ENCODE assay signal across 26 mouse cellular contexts in genomic region chr15:8842129-8842528, GRCm38 (mm10).
A peak's percentile ranks its signal among the peaks of the same experiment; 100 is the strongest.
DNase-seq lines count a peak whose midpoint lies in the region; ATAC-seq and TF ChIP-seq lines count a peak whose summit lies in the region.
"Had no signal": no experiment of that assay in that cellular context is flagged by ENCODE, and none has a peak within 500 bp of the region (broad histone marks: within the 10 kb centered on the region; RNA-seq: fewer than 3 reads in every experiment).

No protein-coding gene starts in this region.

- no peak overlapping the region for H3K27ac ChIP-seq in midbrain, embryonic 11.5 days (ENCODE audit: low read depth, low read length)
- H3K27ac ChIP-seq in midbrain, postnatal 0 days (ENCODE audit: low read depth, low read length): no peak overlapping the region
- H3K27ac ChIP-seq in limb, embryonic 10.5 days: no peak overlapping the region
- H3K27ac ChIP-seq: embryonic facial prominence, embryonic 12.5 days; forebrain, embryonic 12.5 days; forebrain, embryonic 15.5 days; heart, embryonic 15.5 days; hindbrain, embryonic 14.5 days; hindbrain, postnatal 0 days had no signal

- no peak for ATAC-seq in midbrain, embryonic 11.5 days (ENCODE audit: low FRiP score)
- no peak for ATAC-seq in midbrain, postnatal 0 days (ENCODE audit: low FRiP score)
- no peak for ATAC-seq in megakaryocyte progenitor cell, adult 5-6 weeks (replicated peaks; ENCODE audit: poor library complexity)
- ATAC-seq: forebrain, embryonic 15.5 days; hindbrain, postnatal 0 days; inflammation-experienced regulatory T-cells, adult 6 months; intestine, embryonic 16.5 days had no signal

- no peak overlapping the region for H3K9ac ChIP-seq in midbrain, embryonic 11.5 days (ENCODE audit: low read length)
- no peak overlapping the region for H3K9ac ChIP-seq in midbrain, postnatal 0 days (replicated peaks; ENCODE audit: low read length, poor library complexity, severe bottlenecking)
- H3K9ac ChIP-seq: embryonic facial prominence, embryonic 12.5 days; forebrain, embryonic 12.5 days; forebrain, embryonic 15.5 days; heart, embryonic 12.5 days; heart, embryonic 15.5 days; hindbrain, embryonic 14.5 days had no signal

- no peak overlapping the region for H3K4me3 ChIP-seq in midbrain, embryonic 11.5 days (ENCODE audit: low read depth, low read length)
- H3K4me3 ChIP-seq in midbrain, postnatal 0 days (ENCODE audit: low read depth, low read length): no peak overlapping the region
- no peak overlapping the region for H3K4me3 ChIP-seq in limb, embryonic 10.5 days
- H3K4me3 ChIP-seq: embryonic facial prominence, embryonic 12.5 days; erythroblast, embryonic 14.5 days; forebrain, embryonic 12.5 days; forebrain, embryonic 15.5 days; heart, embryonic 12.5 days; heart, embryonic 15.5 days had no signal

- WGBS in midbrain, embryonic 11.5 days: 52% methylated on average over 9 of the region's 9 CpGs
- WGBS in midbrain, postnatal 0 days: 51% methylated on average over 9 of the region's 9 CpGs
- 26% methylated on average over 9 of the region's 9 CpGs for WGBS in limb, embryonic 10.5 days

- no peaks in the 10 kb centered on the region for H3K9me3 ChIP-seq in midbrain, embryonic 11.5 days (ENCODE audit: control insufficient read depth, low read length)
- no peaks in the 10 kb centered on the region for H3K9me3 ChIP-seq in midbrain, postnatal 0 days (ENCODE audit: low read length)
- no peaks in the 10 kb centered on the region for H3K9me3 ChIP-seq in limb, embryonic 10.5 days (replicated peaks)
- H3K9me3 ChIP-seq: embryonic facial prominence, embryonic 12.5 days; forebrain, embryonic 12.5 days; forebrain, embryonic 15.5 days; heart, embryonic 12.5 days; heart, embryonic 15.5 days had no signal

- peak; percentile 42 for DNase-seq in embryo, embryonic 10 days (ENCODE audit: low spot score)
- no peak for DNase-seq in embryo, embryonic 10.5 days (ENCODE audit: low spot score)
- peak; percentile 80 for DNase-seq in midbrain, embryonic 11.5 days (ENCODE audit: low spot score, missing footprints)
- DNase-seq in midbrain, postnatal 0 days (ENCODE audit: low spot score): no peak
- DNase-seq in limb, embryonic 10.5 days (ENCODE audit: low spot score): peak; percentile 39
- DNase-seq in heart, adult 9 months (ENCODE audit: low spot score in 2 of 2): no peak
- no peak for DNase-seq in right cerebral cortex, postnatal 10 days (ENCODE audit: low spot score in 2 of 2)
- DNase-seq: adrenal gland, postnatal 10 days; cerebellum, adult 11 months; cerebellum, adult 2 months; cerebellum, adult 9-11 months; cerebellum, postnatal 25 days; gastrocnemius, postnatal 36 days; heart, postnatal 10 days; heart, postnatal 36 days had no signal

- no peak for TF ChIP-seq CTCF in midbrain, postnatal 0 days (IDR thresholded peaks at IDR 0.05)

- no peaks in the 10 kb centered on the region for H3K36me3 ChIP-seq in midbrain, embryonic 11.5 days (ENCODE audit: control insufficient read depth, insufficient read depth, low read length)
- H3K36me3 ChIP-seq in midbrain, postnatal 0 days (ENCODE audit: insufficient read depth, low read length): no peaks in the 10 kb centered on the region
- H3K36me3 ChIP-seq in limb, embryonic 10.5 days: no peaks in the 10 kb centered on the region
- H3K36me3 ChIP-seq: embryonic facial prominence, embryonic 12.5 days; forebrain, embryonic 12.5 days; forebrain, embryonic 15.5 days; heart, embryonic 12.5 days; heart, embryonic 15.5 days had no signal

- H3K4me2 ChIP-seq in midbrain, embryonic 11.5 days: no peak overlapping the region
- H3K4me2 ChIP-seq in midbrain, postnatal 0 days (ENCODE audit: low read depth, low read length, poor library complexity, severe bottlenecking): no peak overlapping the region
- H3K4me2 ChIP-seq: embryonic facial prominence, embryonic 12.5 days; forebrain, embryonic 12.5 days; forebrain, embryonic 15.5 days; heart, embryonic 12.5 days; heart, embryonic 15.5 days; hindbrain, embryonic 14.5 days had no signal

- no peaks in the 10 kb centered on the region for H3K27me3 ChIP-seq in midbrain, embryonic 11.5 days (ENCODE audit: control insufficient read depth, insufficient read depth, low read length)
- H3K27me3 ChIP-seq in midbrain, postnatal 0 days (ENCODE audit: insufficient read depth, low read length): no peaks in the 10 kb centered on the region
- no peaks in the 10 kb centered on the region for H3K27me3 ChIP-seq in limb, embryonic 10.5 days (ENCODE audit: low read depth, poor library complexity, severe bottlenecking)
- H3K27me3 ChIP-seq: embryonic facial prominence, embryonic 12.5 days; forebrain, embryonic 12.5 days; forebrain, embryonic 15.5 days; heart, embryonic 12.5 days; heart, embryonic 15.5 days had no signal

- H3K4me1 ChIP-seq in midbrain, embryonic 11.5 days (ENCODE audit: control insufficient read depth, insufficient read depth, low read length): no peaks in the 10 kb centered on the region
- no peaks in the 10 kb centered on the region for H3K4me1 ChIP-seq in midbrain, postnatal 0 days (ENCODE audit: insufficient read depth, low read length)
- H3K4me1 ChIP-seq in limb, embryonic 10.5 days: peaks cover 5% of the 10 kb centered on the region; the same call in 1 of the 2 replicates
- H3K4me1 ChIP-seq: embryonic facial prominence, embryonic 12.5 days; forebrain, embryonic 12.5 days; forebrain, embryonic 15.5 days; heart, embryonic 12.5 days; heart, embryonic 15.5 days had no signal

Comparison
In these comparisons a context has a peak if more than half of its experiments do, and no peak if none do; other contexts are left out.
1. DNase-seq: peak in embryo, embryonic 10 days (single experiment), midbrain, embryonic 11.5 days (single experiment) and limb, embryonic 10.5 days (single experiment); none in embryo, embryonic 10.5 days (single experiment), midbrain, postnatal 0 days (single experiment), heart, adult 9 months (0 of 2) and right cerebral cortex, postnatal 10 days (0 of 2).